In genomic region chr13:25186436-25187325, GRCm38 (mm10) we compare ENCODE assay signal across 9 mouse cellular contexts.
DNase-seq lines count a peak whose midpoint lies in the region; ATAC-seq lines count a peak whose summit lies in the region.
"Had no signal": no experiment of that assay in that cellular context is flagged by ENCODE, and none has a peak within 500 bp of the region (broad histone marks: within the 10 kb centered on the region; RNA-seq: fewer than 3 reads in every experiment).

No protein-coding gene starts in this region.

- no peak for DNase-seq in heart, adult 9 months (ENCODE audit: low spot score in 2 of 2)
- peak; percentile 53 for DNase-seq in hindlimb bud, embryonic 11.5 days (ENCODE audit: extremely low spot score, low read depth, low spot score)
- no peak for DNase-seq in thymus, postnatal 14 days
- no peak for DNase-seq in gastrocnemius, postnatal 36 days
- DNase-seq in left cerebral cortex, adult 8-10 months (ENCODE audit: low spot score in 2 of 2), result no peak
- DNase-seq: adrenal gland, adult 8-10 months had no signal

- H3K36me3 ChIP-seq in heart, embryonic 15.5 days, result no peaks in the 10 kb centered on the region
- H3K36me3 ChIP-seq in embryonic facial prominence, embryonic 12.5 days, result no peaks in the 10 kb centered on the region
- no peaks in the 10 kb centered on the region for H3K36me3 ChIP-seq in neural tube, embryonic 13.5 days

- no peaks in the 10 kb centered on the region for H3K9me3 ChIP-seq in heart, embryonic 15.5 days (replicated peaks)
- H3K9me3 ChIP-seq in embryonic facial prominence, embryonic 12.5 days, result no peaks in the 10 kb centered on the region
- no peaks in the 10 kb centered on the region for H3K9me3 ChIP-seq in neural tube, embryonic 13.5 days

- no peak for ATAC-seq in heart, embryonic 15.5 days (replicated peaks; ENCODE audit: insufficient number of reproducible peaks, insufficient read depth, low FRiP score, low read depth)
- peak; percentile 77; the same call in 1 of the 2 replicates for ATAC-seq in embryonic facial prominence, embryonic 12.5 days (ENCODE audit: insufficient number of reproducible peaks, insufficient read depth, low FRiP score, low TSS enrichment)
- 0 out of 2 replicates have a peak, but pooled peaks have one; percentile 19 for ATAC-seq in neural tube, embryonic 13.5 days (ENCODE audit: low read depth)

- peak overlapping the region; percentile 12; the same call in 1 of the 2 replicates for H3K4me2 ChIP-seq in heart, embryonic 15.5 days
- H3K4me2 ChIP-seq in embryonic facial prominence, embryonic 12.5 days (replicated peaks), result peak overlapping the region; percentile 38
- H3K4me2 ChIP-seq in neural tube, embryonic 13.5 days, result peak overlapping the region; percentile 46

- no peak overlapping the region for H3K4me3 ChIP-seq in heart, embryonic 15.5 days
- 0 out of 2 replicates have a peak overlapping the region, but pooled peaks have one; percentile 17 for H3K4me3 ChIP-seq in embryonic facial prominence, embryonic 12.5 days
- 0 out of 2 replicates have a peak overlapping the region, but pooled peaks have one; percentile 5 for H3K4me3 ChIP-seq in neural tube, embryonic 13.5 days

- H3K4me1 ChIP-seq in heart, embryonic 15.5 days (replicated peaks), result 0 out of 2 replicates have a peak, but pooled peaks cover 2% of the 10 kb centered on the region
- peaks cover 20% of the 10 kb centered on the region for H3K4me1 ChIP-seq in embryonic facial prominence, embryonic 12.5 days
- peaks cover 14% of the 10 kb centered on the region for H3K4me1 ChIP-seq in neural tube, embryonic 13.5 days (replicated peaks)

- intact Hi-C loops in gastrocnemius, postnatal 36 days (cut with DNase I), result no loop called here

- no peaks in the 10 kb centered on the region for H3K27me3 ChIP-seq in heart, embryonic 15.5 days
- no peaks in the 10 kb centered on the region for H3K27me3 ChIP-seq in embryonic facial prominence, embryonic 12.5 days
- no peaks in the 10 kb centered on the region for H3K27me3 ChIP-seq in neural tube, embryonic 13.5 days

- no peak overlapping the region for H3K27ac ChIP-seq in heart, embryonic 15.5 days
- H3K27ac ChIP-seq in embryonic facial prominence, embryonic 12.5 days, result peak overlapping the region; percentile 77
- H3K27ac ChIP-seq in neural tube, embryonic 13.5 days (replicated peaks), result 0 out of 2 replicates have a peak overlapping the region, but pooled peaks have one; percentile 54

- 0 out of 2 replicates have a peak overlapping the region, but pooled peaks have one; percentile 10 for H3K9ac ChIP-seq in heart, embryonic 15.5 days
- no peak overlapping the region for H3K9ac ChIP-seq in embryonic facial prominence, embryonic 12.5 days
- H3K9ac ChIP-seq in neural tube, embryonic 13.5 days, result 0 out of 2 replicates have a peak overlapping the region, but pooled peaks have one; percentile 22

- WGBS in heart, embryonic 15.5 days, result 38% methylated on average over 7 of the region's 7 CpGs
- 5% methylated on average over 7 of the region's 7 CpGs for WGBS in embryonic facial prominence, embryonic 12.5 days
- WGBS in neural tube, embryonic 13.5 days, result 14% methylated on average over 7 of the region's 7 CpGs
